Mouse (Mus musculus): ENCODE data around the gene Agfg2.
"Not testable (repeated sequence)": the region's sequence is repeated elsewhere in the genome, so short reads cannot be mapped to it uniquely, and the experiment has no call there.

The Agfg2 gene

DNA sequence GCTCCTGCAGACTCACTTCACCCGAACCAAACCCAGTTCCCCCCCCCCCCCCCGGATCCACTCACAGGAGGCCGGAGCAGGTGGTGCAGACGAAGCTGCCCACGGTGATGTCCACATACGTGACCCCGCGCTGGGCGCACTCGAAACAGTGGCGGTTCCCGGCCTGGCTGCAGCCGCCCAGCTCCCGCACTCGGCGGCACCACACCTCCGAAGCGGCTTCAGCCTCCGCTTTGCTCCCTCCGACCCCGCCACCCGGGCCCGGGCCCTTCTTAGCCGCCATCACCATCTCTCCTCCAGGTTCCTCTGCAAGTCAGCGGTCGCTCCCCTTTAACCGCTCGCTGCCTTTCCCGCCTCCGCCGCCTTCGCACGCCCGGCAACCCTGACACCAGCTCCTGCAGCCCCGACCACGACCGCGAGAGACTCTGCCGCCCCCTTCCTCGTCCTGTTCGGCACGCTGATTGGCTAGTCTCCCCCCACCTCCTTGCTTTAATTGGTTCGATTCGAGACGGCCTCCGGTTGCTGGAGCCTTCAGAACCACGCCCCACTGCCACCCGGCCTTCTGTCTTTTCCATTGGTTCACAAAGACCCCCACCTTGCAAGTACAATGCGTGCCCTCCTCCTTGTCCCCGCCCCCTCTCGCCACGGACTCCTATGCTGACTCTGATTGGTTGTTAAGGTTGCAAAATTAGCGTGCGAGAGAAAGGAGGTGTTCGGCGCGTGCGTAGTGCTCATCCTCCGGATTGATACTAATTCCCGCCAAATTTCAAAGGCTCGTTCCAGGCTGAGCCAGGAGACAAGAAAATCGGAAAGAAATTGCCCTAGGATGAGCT lies at the start of gene Agfg2:
TSS of gene Agfg2 (minus strand) at position 433 of the 830 bp plus-strand sequence.
- peak; percentile 100 for DNase-seq (ENCODE audit: low spot score)

DNA sequence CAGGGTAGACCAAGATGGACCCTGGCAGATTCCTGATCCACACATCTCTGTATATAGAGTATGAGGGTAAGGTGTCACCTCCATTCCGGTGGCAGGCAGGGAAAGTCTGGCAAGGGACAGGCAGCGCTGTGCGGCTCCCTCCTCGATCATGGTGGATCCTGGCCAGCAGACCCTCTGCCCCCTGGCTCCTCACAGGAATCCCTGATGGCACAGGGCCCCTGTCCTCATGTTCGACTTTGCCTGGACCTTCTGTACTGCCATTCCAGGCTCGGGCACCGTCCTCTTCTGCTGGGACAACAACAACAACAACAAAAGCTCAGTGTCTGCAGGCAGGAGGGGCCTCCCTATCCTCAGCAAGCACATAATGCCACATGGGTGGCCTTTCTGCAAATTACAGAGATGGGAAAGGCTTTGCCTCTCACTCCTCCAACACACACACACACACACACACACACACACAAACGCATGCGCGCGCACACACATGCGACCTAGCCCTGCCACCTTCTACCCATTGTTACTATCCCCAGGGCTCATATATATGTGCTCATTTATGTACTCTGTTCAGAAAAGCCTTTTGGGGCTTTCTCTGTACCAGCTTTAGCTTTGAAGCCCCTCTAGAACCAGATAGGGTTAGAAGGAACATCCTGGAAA lies 49.2 kb upstream of the Agfg2 start:
- no peak for DNase-seq (ENCODE audit: low spot score)

DNA sequence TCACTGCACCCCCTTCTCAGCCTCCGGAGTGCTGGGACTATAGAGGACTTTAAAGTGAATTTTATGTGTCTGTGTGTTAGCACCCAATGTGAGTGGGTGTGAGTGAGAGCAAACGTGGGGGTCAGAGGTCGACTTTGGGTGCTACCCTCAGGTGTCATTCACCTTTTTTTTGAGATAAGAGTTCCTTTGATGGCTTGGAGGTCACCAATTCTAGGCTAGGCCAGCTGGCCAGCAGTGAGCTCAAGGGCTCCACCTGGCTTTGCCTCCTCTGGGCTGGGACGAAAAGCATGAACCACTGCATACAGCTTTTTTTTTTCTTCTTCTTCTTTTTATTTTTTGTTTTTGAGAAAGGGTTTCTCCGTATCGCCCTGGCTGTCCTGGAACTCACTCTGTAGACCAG lies 42.2 kb upstream of the Agfg2 start:
- DNase-seq (ENCODE audit: low spot score): no peak

DNA sequence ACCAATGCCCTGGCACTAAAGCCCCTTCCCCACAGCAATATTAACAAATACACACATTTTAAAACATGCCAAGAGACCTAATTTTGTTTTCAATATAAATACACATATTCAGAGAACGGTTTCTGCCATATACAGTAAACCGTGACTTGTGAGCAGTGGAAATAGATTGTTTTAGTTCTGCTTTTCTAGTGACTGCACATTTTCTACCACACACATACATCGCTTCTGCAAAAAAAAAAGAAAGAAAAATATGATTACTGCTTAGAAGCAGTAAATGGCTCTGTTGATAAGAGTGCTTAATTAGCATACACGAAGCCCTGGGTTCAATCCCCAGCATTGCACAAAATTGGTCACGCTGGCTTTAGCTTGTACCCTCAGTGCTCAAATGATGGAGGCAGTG lies 39.3 kb upstream of the Agfg2 start:
- no peak for DNase-seq (ENCODE audit: low spot score)

DNA sequence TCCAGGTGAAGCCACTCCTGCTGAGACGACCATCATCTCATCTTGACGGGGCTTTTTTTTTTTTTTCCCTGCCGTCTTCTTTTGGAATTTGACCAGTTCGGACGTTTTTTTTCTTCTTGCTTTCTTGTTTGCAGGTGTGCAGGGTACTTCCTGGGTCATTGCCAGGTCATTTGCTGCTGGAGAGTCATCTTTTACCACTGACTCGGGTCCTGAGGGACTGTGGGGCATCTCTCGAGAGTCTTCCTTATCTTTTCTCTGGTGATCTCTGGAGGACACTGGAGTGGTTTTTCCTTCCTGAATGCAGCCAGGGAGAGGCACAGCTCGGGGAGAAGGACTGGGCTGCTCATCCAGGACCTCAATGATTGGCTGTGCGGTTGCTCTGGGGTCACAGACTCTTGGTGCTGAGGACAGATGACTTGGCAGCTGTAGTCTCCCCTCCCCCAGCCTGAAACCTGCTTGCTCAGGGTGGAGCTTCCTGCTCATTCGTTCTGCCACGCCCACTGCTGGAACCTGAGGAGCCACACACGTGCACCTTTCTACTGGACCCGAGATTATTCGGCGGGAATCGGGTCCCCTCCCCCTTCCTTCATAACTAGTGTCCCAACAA lies 36.1 kb upstream of the Agfg2 start:
- DNase-seq (ENCODE audit: low spot score): not testable (repeated sequence)

DNA sequence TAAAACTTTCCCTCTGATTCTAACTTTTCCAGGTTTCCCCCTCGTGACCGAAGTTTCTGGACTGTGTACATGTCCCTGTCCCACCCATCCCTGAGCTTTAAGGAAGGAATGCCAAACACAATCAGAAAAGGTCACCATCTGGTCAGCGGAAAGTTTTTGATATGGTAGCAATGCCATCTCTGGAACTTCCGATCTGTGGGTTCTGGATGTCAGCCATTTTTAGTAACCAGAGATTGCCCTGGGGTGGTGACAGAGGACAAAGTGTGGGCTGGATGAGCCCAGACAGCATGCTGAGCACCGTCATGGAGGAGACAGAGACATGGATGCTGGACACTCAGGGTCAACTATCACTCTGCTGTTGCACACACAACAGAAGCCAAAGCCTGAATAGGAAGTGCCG lies 34.6 kb upstream of the Agfg2 start:
- DNase-seq (ENCODE audit: low spot score): no peak

DNA sequence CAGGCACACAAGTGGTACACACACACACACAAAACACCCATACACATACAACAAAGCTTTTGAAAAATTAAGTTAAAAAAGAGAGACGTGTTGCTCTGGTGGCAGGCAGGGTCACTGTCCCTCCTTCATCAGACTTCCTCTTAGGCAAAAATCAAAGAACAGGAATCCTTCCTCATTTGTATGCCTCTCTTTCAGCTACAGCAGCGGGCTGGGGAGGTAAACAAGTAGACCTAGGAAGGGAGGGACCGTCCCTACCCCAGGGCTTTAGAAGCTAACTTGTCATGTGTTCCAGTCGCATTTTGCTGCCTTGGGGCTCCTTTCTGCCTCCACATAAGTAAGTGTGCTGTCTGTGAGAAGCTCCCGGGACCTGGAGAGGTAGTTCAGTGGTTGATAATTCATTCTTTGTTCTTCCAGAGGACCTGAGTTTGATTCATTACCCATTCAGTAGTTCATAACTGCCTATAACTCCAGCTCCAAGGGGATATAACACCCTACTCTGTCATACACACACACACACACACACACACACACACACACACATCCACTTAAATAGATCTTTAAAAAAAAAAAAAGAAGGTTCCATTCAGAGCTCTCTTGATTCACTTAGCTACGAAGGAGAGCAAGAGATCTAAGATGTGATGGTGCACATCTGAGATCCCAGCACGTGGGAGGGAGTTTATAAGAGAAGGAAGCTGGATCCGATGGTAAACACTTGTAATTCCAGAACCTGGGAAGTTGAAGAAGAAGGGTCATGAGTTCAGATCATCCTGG lies 33.7 kb upstream of the Agfg2 start:
- DNase-seq (ENCODE audit: low spot score): no peak

DNA sequence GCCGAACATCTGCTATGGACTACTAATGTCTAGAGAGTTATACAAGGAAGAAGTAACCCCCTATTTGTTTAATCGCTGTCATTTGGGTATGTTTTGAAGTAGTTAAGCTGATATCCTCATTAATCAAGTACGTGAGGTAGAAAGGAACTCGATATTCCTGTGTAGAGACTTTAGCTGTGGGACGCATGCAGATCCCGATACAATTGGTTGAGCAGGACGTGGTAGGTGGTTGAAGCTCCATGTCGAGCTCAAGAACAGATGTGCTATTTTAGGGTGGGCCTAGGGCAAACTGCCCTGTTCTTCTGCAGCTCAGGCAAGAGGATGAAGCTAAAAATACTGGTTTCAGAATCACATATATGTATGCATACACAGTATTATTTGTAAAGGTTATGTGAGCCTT lies 31.2 kb upstream of the Agfg2 start:
- no peak for DNase-seq (ENCODE audit: low spot score)

DNA sequence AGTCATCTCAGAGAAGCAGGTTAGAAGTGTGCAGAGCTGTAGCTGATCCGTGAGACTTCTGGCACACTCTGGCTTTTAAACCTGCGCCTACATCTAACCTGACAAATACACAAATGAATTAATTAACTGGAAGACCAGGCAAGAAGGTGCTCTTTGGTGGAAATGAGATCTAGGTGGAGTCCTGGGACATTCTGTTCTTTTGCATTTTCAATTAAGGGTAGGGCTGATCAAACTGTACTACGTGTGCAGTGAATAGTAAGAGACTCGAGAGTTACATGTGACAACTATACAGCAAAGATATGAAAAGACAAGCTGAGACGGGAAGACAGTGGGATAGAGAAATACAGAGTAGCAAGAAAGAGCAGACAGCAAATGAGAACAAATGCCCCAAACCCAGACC lies 28.9 kb upstream of the Agfg2 start:
- DNase-seq (ENCODE audit: low spot score): no peak

DNA sequence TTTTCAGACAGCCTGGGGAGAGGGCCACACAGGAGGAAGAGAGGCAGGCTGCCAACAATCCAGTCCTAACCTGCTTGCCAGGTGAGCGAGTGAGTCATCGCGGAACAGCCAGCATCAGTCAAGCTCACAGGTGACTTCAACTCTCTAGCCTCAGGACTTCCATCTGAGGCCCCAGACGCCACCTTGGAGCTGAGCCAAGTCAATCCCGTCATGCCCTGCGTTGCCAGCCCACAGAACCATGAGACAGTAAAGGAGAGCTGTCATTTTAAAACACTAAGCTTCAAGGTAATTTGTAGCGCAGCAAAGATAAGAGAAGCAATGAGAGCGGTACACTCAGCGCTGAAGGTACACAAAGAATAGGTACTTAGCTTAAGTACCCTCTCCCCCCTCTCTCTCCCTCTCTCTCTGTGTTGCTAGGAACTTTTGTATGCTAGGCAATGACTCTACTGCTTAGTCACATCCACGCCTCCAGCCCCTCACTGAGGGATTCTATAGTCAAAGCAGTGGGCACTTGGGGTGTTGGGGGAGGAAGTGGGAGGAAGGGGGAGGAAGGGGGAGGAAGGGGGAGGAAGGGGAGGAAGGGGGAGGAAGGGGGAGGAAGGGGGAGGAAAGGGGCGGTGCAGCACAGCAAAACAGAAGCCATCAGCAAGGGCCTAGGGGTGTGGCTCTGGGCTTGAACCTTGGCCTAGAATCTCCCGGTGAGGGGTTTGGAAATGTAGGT lies 22.5 kb upstream of the Agfg2 start:
- DNase-seq (ENCODE audit: low spot score): no peak

DNA sequence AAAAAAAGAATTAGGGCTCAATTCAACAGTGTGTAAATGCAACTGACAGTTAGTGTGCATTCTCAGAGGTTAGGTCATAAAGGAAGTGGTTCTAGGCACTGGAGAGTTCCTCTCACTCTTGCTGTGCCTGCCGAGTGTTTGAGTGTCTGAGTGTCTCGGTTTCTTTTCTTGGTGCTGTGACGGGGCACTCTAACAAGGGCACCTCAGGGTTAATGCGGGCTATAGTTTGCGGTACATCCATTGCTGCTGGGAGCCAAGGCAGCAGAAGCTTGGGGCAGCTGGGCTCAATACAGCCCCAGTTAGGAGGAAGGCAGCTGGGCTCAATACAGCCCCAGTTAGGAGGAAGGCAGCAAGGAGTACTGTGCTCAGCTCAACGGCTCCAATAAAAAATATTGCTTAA lies 20.7 kb upstream of the Agfg2 start:
- no peak for DNase-seq (ENCODE audit: low spot score)

DNA sequence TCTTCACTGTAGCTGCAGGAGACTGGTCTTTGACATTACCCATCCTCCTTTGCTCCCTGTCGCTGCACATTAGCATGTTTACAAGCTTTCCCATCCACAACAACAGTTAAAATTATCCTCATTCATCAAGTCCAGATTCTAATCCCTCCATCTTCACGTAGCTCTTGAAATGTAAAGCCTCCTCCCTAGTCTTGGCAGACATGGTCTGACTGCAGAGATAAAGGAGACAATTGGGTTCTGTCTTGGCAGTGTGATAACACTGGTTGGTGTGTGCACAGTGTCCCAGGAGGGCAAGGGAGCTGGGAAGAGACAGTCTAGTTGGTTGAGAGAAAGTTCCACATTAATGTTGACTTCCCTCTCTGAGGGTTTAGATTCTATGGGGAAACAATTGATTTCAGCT lies 15.3 kb upstream of the Agfg2 start:
- DNase-seq (ENCODE audit: low spot score): no peak

DNA sequence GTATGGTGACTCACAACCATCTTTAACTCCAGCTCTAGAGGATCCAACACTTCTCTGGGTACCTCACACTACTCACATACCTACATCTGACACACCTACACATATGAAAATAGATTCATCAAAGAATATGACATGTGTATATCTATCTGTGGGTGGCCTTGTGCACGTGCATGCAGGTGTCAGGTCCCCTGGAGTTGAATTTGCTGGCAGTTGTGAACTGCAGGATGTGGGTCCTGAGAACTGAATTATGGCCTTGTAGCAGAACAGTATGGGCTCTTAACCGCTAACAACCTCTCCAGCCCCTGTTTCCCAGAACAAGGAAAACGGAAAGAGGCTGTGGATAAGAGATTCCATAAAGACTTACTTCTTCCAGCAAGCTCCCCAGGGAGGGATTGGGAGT lies 14.6 kb upstream of the Agfg2 start:
- no peak for DNase-seq (ENCODE audit: low spot score)

DNA sequence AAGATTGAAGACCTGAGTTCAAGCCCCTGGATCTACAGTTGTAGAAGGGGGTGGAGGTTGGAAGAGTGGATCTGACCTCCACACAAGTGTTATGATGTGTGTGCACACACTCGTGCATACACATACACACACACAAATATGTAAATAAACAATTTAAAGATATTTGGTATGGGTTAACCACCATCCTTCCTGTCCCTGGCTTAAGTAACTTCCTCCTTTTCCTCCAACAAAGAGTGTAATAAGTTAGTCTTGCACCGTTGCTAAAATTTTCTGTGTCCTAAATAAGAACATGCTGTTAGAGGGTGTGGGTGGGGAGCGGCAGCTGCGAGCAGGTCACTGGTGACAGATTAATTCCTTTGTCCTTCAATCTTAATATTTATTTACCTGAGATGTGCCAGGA lies 11.4 kb upstream of the Agfg2 start:
- DNase-seq (ENCODE audit: low spot score): no peak

DNA sequence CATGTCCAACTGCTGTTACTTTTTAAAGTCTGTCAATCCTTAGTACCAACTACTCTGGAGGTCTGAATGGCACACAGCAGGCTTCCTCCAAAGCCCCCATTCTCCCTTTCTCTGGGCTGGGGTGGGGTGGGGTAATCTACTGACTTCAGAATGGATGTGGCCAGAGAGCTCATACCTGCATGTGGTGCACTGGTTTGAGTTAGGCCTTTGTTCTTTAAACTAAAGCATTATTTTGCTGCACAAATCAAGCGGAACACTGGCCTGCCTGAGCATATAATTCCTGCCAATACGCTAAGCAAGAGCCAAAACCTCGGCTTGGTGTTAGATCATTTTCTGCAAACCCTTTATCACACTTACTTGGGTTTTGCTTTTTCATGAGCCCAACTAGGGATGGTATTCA lies 10.3 kb upstream of the Agfg2 start:
- DNase-seq (ENCODE audit: low spot score): no peak

DNA sequence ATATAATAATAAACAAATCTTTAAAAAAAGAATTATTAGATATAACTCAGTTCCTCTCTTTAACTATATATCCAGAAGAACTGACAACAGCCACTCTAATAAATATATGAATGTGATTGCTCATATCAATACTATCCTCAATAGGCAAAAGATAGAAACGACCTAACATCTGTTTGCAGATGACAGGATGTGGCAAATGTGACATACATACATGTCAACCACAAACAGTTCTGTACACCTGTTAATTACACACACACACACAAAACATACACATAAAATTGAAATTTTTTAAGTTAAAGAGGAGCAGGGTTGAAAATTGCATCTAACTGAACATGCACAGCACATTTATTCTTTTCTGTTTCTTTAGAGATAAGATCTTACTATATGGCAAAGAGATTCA lies 7.4 kb upstream of the Agfg2 start:
- no peak for DNase-seq (ENCODE audit: low spot score)

DNA sequence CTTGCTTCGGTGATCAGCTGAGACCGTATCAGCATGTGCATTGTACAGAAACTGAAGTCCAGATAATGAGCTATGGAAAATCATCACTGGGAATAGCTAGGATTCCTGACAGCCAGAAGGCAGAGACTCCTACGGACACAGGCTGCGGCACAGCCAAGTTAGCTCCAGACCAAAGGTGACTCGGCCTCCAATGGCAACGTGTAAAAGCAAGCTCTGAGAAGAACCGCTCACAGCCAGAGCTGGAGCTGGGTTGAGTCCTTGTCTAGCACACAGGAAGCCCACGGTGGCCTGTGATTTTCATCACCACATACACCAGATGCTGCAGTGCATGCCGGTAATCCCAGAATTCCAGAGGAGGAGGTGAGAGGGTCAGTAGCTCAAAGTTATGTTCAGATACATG lies 6.0 kb upstream of the Agfg2 start:
- DNase-seq (ENCODE audit: low spot score): no peak

DNA sequence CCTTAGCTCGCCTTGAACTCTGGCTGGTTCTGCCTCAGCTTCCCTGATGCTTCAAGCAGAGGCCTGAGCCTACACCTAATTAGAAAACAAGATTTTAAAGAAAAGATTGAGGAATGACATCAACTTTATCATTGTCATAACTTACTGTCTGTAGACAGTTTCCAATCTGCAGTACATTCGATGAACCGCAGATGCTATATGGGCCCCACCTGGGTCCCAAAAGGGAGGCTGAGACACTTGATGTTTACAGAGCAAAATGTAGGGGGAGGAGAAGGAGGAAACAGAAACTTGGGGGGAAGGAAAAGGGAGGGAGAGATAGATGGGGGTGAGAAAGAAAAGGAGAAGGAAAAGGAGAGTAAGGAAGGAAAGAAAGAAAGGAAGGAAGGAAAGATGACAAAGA lies 5.4 kb upstream of the Agfg2 start:
- DNase-seq (ENCODE audit: low spot score): no peak

DNA sequence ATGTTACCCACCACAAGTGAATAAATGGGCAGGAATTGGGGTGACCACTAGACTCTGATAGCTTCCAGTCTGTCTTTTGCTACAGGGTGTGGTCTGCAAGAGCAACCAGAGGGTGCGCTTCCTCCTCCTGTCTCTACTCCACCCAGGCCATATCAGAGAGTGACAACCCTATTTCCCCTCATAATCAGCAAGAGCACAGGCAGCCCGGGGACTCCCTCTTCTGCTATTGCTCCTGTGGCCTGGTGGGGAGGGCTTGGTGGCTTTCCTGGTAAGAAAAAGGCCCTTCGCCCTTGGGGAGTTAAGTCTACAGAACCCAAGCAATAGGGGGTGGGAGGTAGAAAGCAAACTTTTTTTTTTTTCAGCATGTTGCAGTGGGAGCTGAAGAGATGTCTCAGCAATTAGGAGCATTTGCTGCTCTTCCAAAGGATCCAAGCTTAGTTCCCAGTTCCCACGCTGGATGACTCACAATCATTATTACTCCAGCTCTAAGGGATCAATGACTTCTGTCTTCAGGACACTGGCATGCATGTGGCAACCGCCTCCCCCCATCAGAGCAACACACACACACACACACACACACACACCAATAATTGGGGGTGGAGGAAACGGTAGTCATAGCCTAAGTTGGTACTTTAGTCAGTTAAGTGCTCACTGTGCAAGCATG lies 1.7 kb upstream of the Agfg2 start:
- DNase-seq (ENCODE audit: low spot score): no peak

DNA sequence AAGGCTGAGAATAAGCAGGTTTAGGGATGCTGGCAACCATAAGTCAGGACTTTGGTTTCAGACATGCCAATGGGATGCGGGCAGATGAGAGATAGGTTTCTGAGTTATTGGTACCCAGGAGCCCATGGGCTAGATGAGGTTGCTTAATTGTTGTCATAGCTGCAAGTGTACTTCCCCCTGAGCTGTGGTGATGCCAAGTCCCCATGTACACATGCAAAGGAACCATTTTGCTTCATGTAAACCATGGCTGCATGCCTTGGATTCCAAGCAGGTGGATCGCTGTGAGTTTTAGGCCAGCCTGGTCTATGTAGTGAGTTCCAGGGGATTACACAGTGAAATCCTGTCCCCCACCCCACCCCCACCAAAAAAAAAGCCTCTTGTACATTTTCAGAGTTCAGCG lies 1.1 kb upstream of the Agfg2 start:
- no peak for DNase-seq (ENCODE audit: low spot score)

Measured in left cerebral cortex, adult 11 months (tissue).